Mouse (Mus musculus) G1E (cell line): Measurements from ENCODE around the gene Fam124a. TPM values are rescaled to one million over a fixed set of nuclear protein-coding genes. Genes with fewer than 3 reads are reported as not detected.

Experiments
- ATAC-seq: 2 replicates; pipeline ENCODE4 v1.8.0; 2016; ENCODE audit warnings: mild to moderate bottlenecking; ENCODE audit not compliant: insufficient number of reproducible peaks, poor library complexity, low FRiP score, severe bottlenecking; ENCODE audit errors: extremely low read depth
- DNase-seq: peaks from one replicate; pipeline ENCODE4 v3.0.0; 2012; ENCODE audit warnings: low spot score
- H3K27me3 ChIP-seq: 2 replicates; pipeline ENCODE4 v1.6.1; 2012; ENCODE audit warnings: mild to moderate bottlenecking, low read length, inconsistent platforms; ENCODE audit not compliant: insufficient read depth
- H3K36me3 ChIP-seq: replicated peaks from 2 replicates; pipeline ENCODE3; 2012; ENCODE audit warnings: mild to moderate bottlenecking, inconsistent platforms
- H3K4me1 ChIP-seq: 2 replicates; pipeline ENCODE4 v1.6.1; 2012; ENCODE audit warnings: low read depth, low read length, inconsistent platforms, mixed read lengths; ENCODE audit not compliant: insufficient read depth
- H3K4me3 ChIP-seq: 2 replicates; pipeline ENCODE4 v1.5.1; 2012; ENCODE audit warnings: low read depth, mild to moderate bottlenecking, inconsistent platforms, low read length, moderate library complexity, mixed read lengths
- H3K9me3 ChIP-seq: replicated peaks from 2 replicates; pipeline ENCODE4 v1.6.1; 2012; ENCODE audit warnings: inconsistent platforms
- CTCF ChIP-seq: IDR thresholded peaks from 2 replicates; pipeline ENCODE4 v1.5.1; 2012; ENCODE audit warnings: low read depth, low read length, inconsistent platforms, mixed read lengths
- GATA1 ChIP-seq: IDR thresholded peaks from 2 replicates; pipeline ENCODE4 v1.6.1; 2012; ENCODE audit warnings: borderline replicate concordance, low read length, inconsistent platforms, mixed read lengths
- GATA2 ChIP-seq: IDR thresholded peaks from 2 replicates; pipeline ENCODE4 v1.6.1; 2012; ENCODE audit warnings: low read depth, low read length, inconsistent platforms, borderline replicate concordance
- POLR2AphosphoS5 ChIP-seq: IDR thresholded peaks from 2 replicates; pipeline ENCODE4 v1.6.1; 2012; ENCODE audit warnings: low read depth, low read length, inconsistent platforms; ENCODE audit not compliant: insufficient replicate concordance
- TAL1 ChIP-seq: conservative IDR thresholded peaks from 2 replicates; pipeline ENCODE4 v1.6.1; 2012; ENCODE audit warnings: low read depth, low read length, inconsistent platforms, mixed read lengths
- polyA plus RNA-seq: library from polyadenylated mRNA; stranded (reverse); fragments of >175 nt; gene quantifications from 2 replicates; pipeline ENCODE4 v1.2.3, GENCODE M21; 2012
- total RNA-seq, 2 experiments: library from RNA; stranded (forward) in 1 of 2; stranded (reverse) in 1 of 2; fragments of 200-1000 nt in 1 of 2; fragments of >200 nt in 1 of 2; fragmentation: Nextera tagmentation in 1 of 2; gene quantifications; 2 replicates each; pipeline ENCODE4 v1.2.3; 2014 to 2017

The Fam124a gene
- total and polyA plus RNA-seq, 3 experiments = 0.05 to 2.0 TPM; not detected in 1

GRCm38 (mm10) chr14:62570299-62570698, 14.8 kb downstream of the Fam124a start:
- ATAC-seq (no peak), DNase-seq (no peak)
- Histone ChIP-seq H3K36me3 (no peaks in the 10 kb centered on the region), H3K4me1 (no peaks in the 10 kb centered on the region), H3K9me3 (no peaks in the 10 kb centered on the region), H3K4me3 (no peak overlapping the region), H3K27me3 (0 out of 2 replicates have a peak, but pooled peaks cover 2% of the 10 kb centered on the region)
- TF ChIP-seq POLR2AphosphoS5 (no peak), TAL1 (no peak), GATA1 (no peak), CTCF (no peak), GATA2 (no peak)

GRCm38 (mm10) chr14:62573454-62573853, 17.9 kb downstream of the Fam124a start:
- ATAC-seq = no peak
- no peaks in the 10 kb centered on the region for H3K36me3 ChIP-seq
- H3K9me3 ChIP-seq = no peaks in the 10 kb centered on the region
- H3K4me3 ChIP-seq = no peak overlapping the region
- DNase-seq = no peak
- TF ChIP-seq CTCF = no peak
- no peak for TF ChIP-seq TAL1
- TF ChIP-seq POLR2AphosphoS5 = no peak
- H3K4me1 ChIP-seq = no peaks in the 10 kb centered on the region
- peaks cover 8% of the 10 kb centered on the region for H3K27me3 ChIP-seq

- no peak overlapping the region for H3K4me3 ChIP-seq
These were observed 19.4 kb downstream of the Fam124a start for GRCm38 (mm10) chr14:62574906-62575305.

GRCm38 (mm10) chr14:62575862-62576261, 20.3 kb downstream of the Fam124a start:
- no peaks in the 10 kb centered on the region for H3K36me3 ChIP-seq
- TF ChIP-seq POLR2AphosphoS5 = no peak
- no peak for TF ChIP-seq GATA2
- no peak for TF ChIP-seq TAL1
- no peak for TF ChIP-seq CTCF
- TF ChIP-seq GATA1 = no peak

More at GRCm38 (mm10) chr14:62574906-62575305, 19.4 kb downstream of the Fam124a start:
- Histone ChIP-seq H3K27me3 (peaks cover 8% of the 10 kb centered on the region), H3K4me1 (no peaks in the 10 kb centered on the region), H3K9me3 (no peaks in the 10 kb centered on the region), H3K36me3 (no peaks in the 10 kb centered on the region)
- ATAC-seq (no peak), DNase-seq (no peak)
- TF ChIP-seq CTCF (no peak), TAL1 (no peak), POLR2AphosphoS5 (no peak), GATA2 (no peak), GATA1 (no peak)

GRCm38 (mm10) chr14:62580945-62581344, 25.4 kb downstream of the Fam124a start:
- ATAC-seq (no peak), DNase-seq (no peak)
- TF ChIP-seq TAL1 = no peak
- TF ChIP-seq CTCF = no peak
- no peak for TF ChIP-seq GATA2
- no peak for TF ChIP-seq POLR2AphosphoS5
- TF ChIP-seq GATA1 = no peak
- peaks cover 7% of the 10 kb centered on the region for H3K27me3 ChIP-seq
- H3K4me1 ChIP-seq = no peaks in the 10 kb centered on the region
- H3K36me3 ChIP-seq = no peaks in the 10 kb centered on the region
- H3K9me3 ChIP-seq = no peaks in the 10 kb centered on the region
- H3K4me3 ChIP-seq = no peak overlapping the region

More at GRCm38 (mm10) chr14:62575862-62576261, 20.3 kb downstream of the Fam124a start:
- no peaks in the 10 kb centered on the region for H3K9me3 ChIP-seq
- H3K4me3 ChIP-seq = no peak overlapping the region
- ATAC-seq (no peak), DNase-seq (no peak)
- no peaks in the 10 kb centered on the region for H3K4me1 ChIP-seq
- H3K27me3 ChIP-seq = peaks cover 12% of the 10 kb centered on the region

GRCm38 (mm10) chr14:62581768-62582167, 26.2 kb downstream of the Fam124a start:
- H3K36me3 ChIP-seq = no peaks in the 10 kb centered on the region
- no peaks in the 10 kb centered on the region for H3K4me1 ChIP-seq
- H3K4me3 ChIP-seq = no peak overlapping the region
- ATAC-seq (no peak), DNase-seq (no peak)
- TF ChIP-seq TAL1 = no peak
- TF ChIP-seq GATA2 = no peak
- TF ChIP-seq POLR2AphosphoS5 = no peak
- no peak for TF ChIP-seq CTCF
- no peak for TF ChIP-seq GATA1
- no peaks in the 10 kb centered on the region for H3K9me3 ChIP-seq
- H3K27me3 ChIP-seq = peaks cover 3% of the 10 kb centered on the region; the same call in 1 of the 2 replicates

- Histone ChIP-seq H3K27me3 (peaks cover 15% of the 10 kb centered on the region; the same call in 1 of the 2 replicates), H3K4me3 (no peak overlapping the region), H3K4me1 (no peaks in the 10 kb centered on the region), H3K36me3 (no peaks in the 10 kb centered on the region), H3K9me3 (no peaks in the 10 kb centered on the region)
- TF ChIP-seq TAL1 = no peak
- no peak for TF ChIP-seq CTCF
- no peak for ATAC-seq
- DNase-seq = no peak
These were observed 29.1 kb downstream of the Fam124a start for GRCm38 (mm10) chr14:62584637-62585036.
